Mouse (Mus musculus) stomach, adult 2 months (tissue): ENCODE measurements around the gene Rbp2. TPM values are rescaled to one million over a fixed set of nuclear protein-coding genes. Genes with fewer than 3 reads are reported as not detected.

Source experiments
- polyA plus RNA-seq: library from polyadenylated mRNA; depleted of rRNA; stranded (reverse); fragments of >200 nt; gene quantifications from 2 replicates; pipeline ENCODE4 v1.2.3, GENCODE M21; 2012; rRNA removed

The Rbp2 gene
- polyA plus RNA-seq: 5.4 and 6.1 TPM in 2 replicates

DNA sequence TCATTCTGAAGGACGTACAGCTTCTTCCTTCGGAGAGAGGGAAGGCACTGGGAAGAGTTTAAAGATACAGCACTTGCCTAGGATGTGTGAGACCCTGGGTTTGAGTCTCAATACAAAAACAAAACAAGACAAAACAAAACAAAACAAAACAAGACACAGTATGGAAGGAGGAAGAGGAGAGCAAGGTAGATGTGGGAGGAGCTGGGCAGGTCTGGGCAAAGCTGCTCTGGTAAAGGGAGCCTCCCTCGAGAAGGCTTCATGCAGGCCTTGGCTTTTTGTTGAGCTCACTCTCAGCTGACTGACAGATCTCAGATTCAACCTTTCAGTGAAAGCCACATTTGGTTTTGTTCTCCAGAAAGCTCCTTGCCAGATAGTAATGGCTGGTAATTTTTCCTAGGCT lies at the start of gene Rbp2:
Gene Rbp2, plus strand, starts transcription at position 301 of the 400 bp plus-strand sequence.

Other genes starting within 250 kb of the Rbp2 start
- 2.4 and 3.0 TPM in 2 replicates for gene Nmnat3, start 198.7 kb upstream of the Rbp2 start, polyA plus RNA-seq
- 7.0 and 8.4 TPM in 2 replicates for gene Rbp1, start 63.2 kb upstream of the Rbp2 start, polyA plus RNA-seq
- gene Copb2, start 77.6 kb downstream of the Rbp2 start, polyA plus RNA-seq: 5.1 and 7.2 TPM in 2 replicates
- 10.7 and 13.8 TPM in 2 replicates for gene Mrps22, start 115.5 kb downstream of the Rbp2 start, polyA plus RNA-seq